Mouse (Mus musculus): Measurements from ENCODE around the gene Ldha. TPM values are rescaled to one million over a fixed set of nuclear protein-coding genes. Genes with fewer than 3 reads are reported as not detected.
A peak's percentile ranks its signal among the peaks of the same experiment; 100 is the strongest.
"Not testable (repeated sequence)": the region's sequence is repeated elsewhere in the genome, so short reads cannot be mapped to it uniquely, and the experiment has no call there.

Ldha gene
- total and polyA plus RNA-seq, 3 experiments: 674 to 741 (median 738) TPM

DNA sequence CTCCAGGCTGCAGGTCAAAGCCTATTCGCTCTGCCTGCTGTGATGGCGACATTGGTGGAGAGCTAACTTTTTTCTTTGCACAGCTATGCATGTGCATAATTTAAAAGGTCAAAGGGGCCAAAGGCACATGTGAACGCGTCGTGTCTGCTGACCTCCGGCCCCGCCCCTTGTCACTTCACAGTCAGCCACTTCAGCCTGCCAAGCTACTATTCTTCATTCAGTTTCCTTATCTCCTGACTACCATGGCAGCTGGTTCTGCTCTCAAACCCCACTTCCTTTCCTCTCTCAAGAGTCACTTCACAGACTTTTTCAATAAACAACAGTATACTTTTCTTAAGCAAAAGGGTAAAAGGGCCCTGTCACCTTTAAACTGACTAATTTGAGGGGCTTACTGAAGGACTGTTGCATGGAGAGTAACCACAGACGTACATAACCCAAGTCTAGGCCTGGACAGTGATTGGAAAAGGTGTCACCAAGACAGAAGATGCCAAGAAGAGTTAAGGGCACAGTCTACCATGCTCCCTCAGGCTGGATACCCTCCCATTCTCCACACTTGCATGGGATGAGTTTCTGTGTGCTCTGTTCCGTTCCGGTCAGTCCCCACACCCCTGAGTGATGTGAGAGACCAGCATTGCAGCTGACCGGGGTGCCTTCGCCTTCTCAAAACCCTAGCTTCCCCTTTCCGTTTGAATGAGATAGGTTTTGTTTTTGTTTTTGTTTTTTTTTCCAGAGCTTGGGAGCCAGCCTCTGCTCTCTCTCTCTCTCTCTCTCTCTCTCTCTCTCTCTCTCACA is 10.3 kb upstream of the Ldha start:
- H3K9ac ChIP-seq (ENCODE audit: low read depth, low read length): no peak overlapping the region
- TF ChIP-seq POLR2A (IDR thresholded peaks at IDR 0.05; ENCODE audit: insufficient read depth, low read depth, low read length) (no peak), EP300 (IDR thresholded peaks at IDR 0.05; ENCODE audit: insufficient read depth, low read depth, low read length) (0 out of 2 replicates have a peak, but pooled peaks have one; percentile 13)
- intact Hi-C loops (cut with DNase I): no loop called here
- no peaks in the 10 kb centered on the region for H3K27me3 ChIP-seq (ENCODE audit: control insufficient read depth, insufficient read depth, low read length)
- H3K27ac ChIP-seq: no peak overlapping the region; the same call in 1 of the 2 replicates
- WGBS: 35% methylated on average over 13 of the region's 13 CpGs
- H3K36me3 ChIP-seq (ENCODE audit: control insufficient read depth, insufficient read depth, low read length): no peaks in the 10 kb centered on the region
- no peak overlapping the region for H3K4me3 ChIP-seq
- no peaks in the 10 kb centered on the region for H3K79me2 ChIP-seq (replicated peaks; ENCODE audit: control insufficient read depth, insufficient read depth, low read length)
- DNase-seq: peak in 1 of 2 experiments; percentile 50
- H3K4me1 ChIP-seq (ENCODE audit: control insufficient read depth, insufficient read depth, low read length): peaks cover 12% of the 10 kb centered on the region

DNA sequence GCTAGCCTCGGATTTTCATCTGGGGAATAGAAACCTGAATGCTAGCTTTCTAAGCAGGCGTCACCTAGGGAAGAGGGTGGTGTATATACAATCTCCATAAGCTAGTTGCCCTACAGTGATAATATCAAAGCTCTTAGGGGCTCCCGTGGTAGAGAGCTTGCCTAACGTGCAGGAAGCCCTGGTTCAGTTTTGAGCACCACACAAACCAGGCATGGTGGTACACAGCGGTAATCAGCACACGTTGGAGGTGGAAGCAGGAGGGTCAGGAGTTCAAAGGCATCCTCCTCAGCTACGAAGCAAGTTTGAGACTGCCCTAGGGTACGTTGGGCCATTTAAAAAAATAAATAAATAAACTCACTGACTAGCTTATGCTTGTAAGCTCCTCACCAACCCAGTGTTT is 9.6 kb upstream of the Ldha start:
- 75% methylated on average over 8 of the region's 8 CpGs for WGBS
- H3K9ac ChIP-seq (ENCODE audit: low read depth, low read length): no peak overlapping the region
- no peak for DNase-seq
- no peak overlapping the region for H3K27ac ChIP-seq
- TF ChIP-seq POLR2A (IDR thresholded peaks at IDR 0.05; ENCODE audit: insufficient read depth, low read depth, low read length) (no peak), EP300 (IDR thresholded peaks at IDR 0.05; ENCODE audit: insufficient read depth, low read depth, low read length) (no peak), CTCF (IDR thresholded peaks at IDR 0.05) (no peak)
- no peaks in the 10 kb centered on the region for H3K36me3 ChIP-seq (ENCODE audit: control insufficient read depth, insufficient read depth, low read length)
- H3K79me2 ChIP-seq (replicated peaks; ENCODE audit: control insufficient read depth, insufficient read depth, low read length): no peaks in the 10 kb centered on the region
- H3K27me3 ChIP-seq (ENCODE audit: control insufficient read depth, insufficient read depth, low read length): no peaks in the 10 kb centered on the region
- H3K4me1 ChIP-seq (ENCODE audit: control insufficient read depth, insufficient read depth, low read length): peaks cover 12% of the 10 kb centered on the region
- intact Hi-C loops (cut with DNase I): no loop called here
- no peak overlapping the region for H3K4me3 ChIP-seq

DNA sequence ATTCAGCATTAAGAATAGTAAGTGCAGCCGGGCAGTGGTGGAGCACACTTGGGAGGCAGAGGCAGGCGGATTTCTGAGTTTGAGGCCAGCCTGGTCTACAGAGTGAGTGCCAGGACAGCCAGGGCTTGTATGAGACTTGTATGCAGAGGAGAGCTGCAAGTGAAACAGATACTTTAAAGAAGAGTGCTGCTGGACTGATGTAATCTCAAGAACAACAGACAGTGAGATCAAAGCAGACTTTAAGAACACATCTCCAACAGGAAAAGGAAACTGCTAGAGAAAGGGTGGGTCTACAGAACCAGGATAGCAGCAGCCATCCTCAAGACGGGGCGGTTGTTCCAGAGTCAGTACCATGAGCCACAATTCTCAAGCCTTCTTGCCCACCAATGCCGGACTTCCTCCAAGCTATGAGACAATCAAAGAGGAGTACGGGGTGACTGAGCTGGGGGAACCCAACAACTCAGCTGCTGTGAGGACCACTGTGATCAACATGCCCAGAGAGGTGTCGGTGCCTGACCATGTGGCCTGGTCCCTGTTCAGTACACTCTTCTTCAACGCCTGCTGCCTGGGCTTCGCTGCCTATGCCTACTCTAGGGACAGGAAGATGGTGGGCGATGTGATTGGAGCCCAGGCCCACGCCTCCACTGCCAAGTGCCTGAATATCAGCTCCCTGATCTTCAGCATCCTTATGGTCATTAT is 9.0 kb upstream of the Ldha start:
- WGBS: 87% methylated on average over 11 of the region's 11 CpGs
- H3K36me3 ChIP-seq (ENCODE audit: control insufficient read depth, insufficient read depth, low read length); H3K27ac ChIP-seq; H3K79me2 ChIP-seq (replicated peaks; ENCODE audit: control insufficient read depth, insufficient read depth, low read length); H3K27me3 ChIP-seq (ENCODE audit: control insufficient read depth, insufficient read depth, low read length); H3K4me3 ChIP-seq; H3K9ac ChIP-seq (ENCODE audit: low read depth, low read length); intact Hi-C loops (cut with DNase I); DNase-seq: not testable (repeated sequence)
- H3K4me1 ChIP-seq (ENCODE audit: control insufficient read depth, insufficient read depth, low read length): peaks cover 13% of the 10 kb centered on the region

GRCm38 (mm10) chr7:46833266-46833665 is 8.0 kb upstream of the Ldha start:
- WGBS: 28% methylated on average over 6 of the region's 6 CpGs
- peak in 1 of 2 experiments; percentile 51 for DNase-seq
- Histone ChIP-seq H3K27me3 (ENCODE audit: control insufficient read depth, insufficient read depth, low read length) (no peaks in the 10 kb centered on the region), H3K79me2 (replicated peaks; ENCODE audit: control insufficient read depth, insufficient read depth, low read length) (no peaks in the 10 kb centered on the region), H3K36me3 (ENCODE audit: control insufficient read depth, insufficient read depth, low read length) (no peaks in the 10 kb centered on the region), H3K27ac (no peak overlapping the region), H3K9ac (ENCODE audit: low read depth, low read length) (no peak overlapping the region), H3K4me3 (no peak overlapping the region), H3K4me1 (ENCODE audit: control insufficient read depth, insufficient read depth, low read length) (peaks cover 11% of the 10 kb centered on the region)
- intact Hi-C loops (cut with DNase I): no loop called here
- TF ChIP-seq POLR2A (IDR thresholded peaks at IDR 0.05; ENCODE audit: insufficient read depth, low read depth, low read length) (no peak), EP300 (IDR thresholded peaks at IDR 0.05; ENCODE audit: insufficient read depth, low read depth, low read length) (no peak), CTCF (IDR thresholded peaks at IDR 0.05) (no peak)

GRCm38 (mm10) chr7:46833670-46834255 is 7.5 kb upstream of the Ldha start:
- no peak overlapping the region for H3K27ac ChIP-seq
- 71% methylated on average over 7 of the region's 7 CpGs for WGBS
- TF ChIP-seq CTCF (IDR thresholded peaks at IDR 0.05) (no peak), EP300 (IDR thresholded peaks at IDR 0.05; ENCODE audit: insufficient read depth, low read depth, low read length) (no peak), POLR2A (IDR thresholded peaks at IDR 0.05; ENCODE audit: insufficient read depth, low read depth, low read length) (no peak)
- H3K4me3 ChIP-seq: no peak overlapping the region
- no peak overlapping the region for H3K9ac ChIP-seq (ENCODE audit: low read depth, low read length)
- no peak for DNase-seq
- H3K79me2 ChIP-seq (replicated peaks; ENCODE audit: control insufficient read depth, insufficient read depth, low read length): no peaks in the 10 kb centered on the region
- no peaks in the 10 kb centered on the region for H3K27me3 ChIP-seq (ENCODE audit: control insufficient read depth, insufficient read depth, low read length)
- H3K4me1 ChIP-seq (ENCODE audit: control insufficient read depth, insufficient read depth, low read length): peaks cover 13% of the 10 kb centered on the region
- H3K36me3 ChIP-seq (ENCODE audit: control insufficient read depth, insufficient read depth, low read length): no peaks in the 10 kb centered on the region
- intact Hi-C loops (cut with DNase I): no loop called here

All from heart, adult 2 months (tissue).